Mouse (Mus musculus) CD4-positive, CD25-positive, alpha-beta regulatory T cell, adult 2 months (primary cell): ENCODE results near the gene Hist1h2be.
A peak's percentile ranks its signal among the peaks of the same experiment; 100 is the strongest.
"Not testable (repeated sequence)": the region's sequence is repeated elsewhere in the genome, so short reads cannot be mapped to it uniquely, and the experiment has no call there.

Source experiments
- DNase-seq: peaks from one replicate; pipeline ENCODE4 v3.0.0-alpha.2; 2012; ENCODE audit warnings: low read depth, low spot score

The Hist1h2be gene

GRCm38 (mm10) chr13:23551146-23551834 lies 69.6 kb downstream of the Hist1h2be start, which contains the start of gene Hist1h4f:
Gene Hist1h4f (minus strand): TSS chr13:23551648.
- peak; percentile 87 for DNase-seq

- DNase-seq, result peak; percentile 11
Measured at GRCm38 (mm10) chr13:23550761-23551145, 70.2 kb downstream of the Hist1h2be start.

- DNase-seq, result no peak
Measured at GRCm38 (mm10) chr13:23546694-23547093, 74.2 kb downstream of the Hist1h2be start.

GRCm38 (mm10) chr13:23544787-23545120 lies 76.2 kb downstream of the Hist1h2be start:
- peak; percentile 41 for DNase-seq

GRCm38 (mm10) chr13:23543965-23544786 lies 76.7 kb downstream of the Hist1h2be start, which contains the start of gene Hist1h3f:
Gene Hist1h3f (plus strand): TSS chr13:23544052.
- peak; percentile 91 for DNase-seq

GRCm38 (mm10) chr13:23542999-23543607 lies 77.8 kb downstream of the Hist1h2be start, which contains the start of gene Hist1h2bh:
Gene Hist1h2bh (minus strand): TSS chr13:23543392.
- peak; percentile 93 for DNase-seq

GRCm38 (mm10) chr13:23542225-23542980 lies 78.5 kb downstream of the Hist1h2be start:
- not testable (repeated sequence) for DNase-seq

GRCm38 (mm10) chr13:23541497-23541896 lies 79.4 kb downstream of the Hist1h2be start:
- no peak for DNase-seq

GRCm38 (mm10) chr13:23539821-23540220 lies 81.1 kb downstream of the Hist1h2be start:
- DNase-seq, result not testable (repeated sequence)

GRCm38 (mm10) chr13:23538249-23538648 lies 82.7 kb downstream of the Hist1h2be start:
- no peak for DNase-seq

GRCm38 (mm10) chr13:23537006-23537710 lies 83.8 kb downstream of the Hist1h2be start:
- no peak for DNase-seq

- DNase-seq, result no peak
Measured at GRCm38 (mm10) chr13:23536076-23536822, 84.7 kb downstream of the Hist1h2be start.

- peak; percentile 92 for DNase-seq
Measured at GRCm38 (mm10) chr13:23535137-23536075, 85.5 kb downstream of the Hist1h2be start, which contains the start of gene Hist1h3g. Gene Hist1h3g (plus strand): TSS chr13:23535422.

- no peak for DNase-seq
Measured at GRCm38 (mm10) chr13:23534368-23535131, 86.4 kb downstream of the Hist1h2be start.
